Mouse (Mus musculus): ENCODE measurements around the gene Itprip. TPM values are rescaled to one million over a fixed set of nuclear protein-coding genes. Genes with fewer than 3 reads are reported as not detected.
A peak's percentile ranks its signal among the peaks of the same experiment; 100 is the strongest.

The Itprip gene
- total RNA-seq, 2 experiments from 2014 or later: 1.0 to 1.2 TPM

DNA sequence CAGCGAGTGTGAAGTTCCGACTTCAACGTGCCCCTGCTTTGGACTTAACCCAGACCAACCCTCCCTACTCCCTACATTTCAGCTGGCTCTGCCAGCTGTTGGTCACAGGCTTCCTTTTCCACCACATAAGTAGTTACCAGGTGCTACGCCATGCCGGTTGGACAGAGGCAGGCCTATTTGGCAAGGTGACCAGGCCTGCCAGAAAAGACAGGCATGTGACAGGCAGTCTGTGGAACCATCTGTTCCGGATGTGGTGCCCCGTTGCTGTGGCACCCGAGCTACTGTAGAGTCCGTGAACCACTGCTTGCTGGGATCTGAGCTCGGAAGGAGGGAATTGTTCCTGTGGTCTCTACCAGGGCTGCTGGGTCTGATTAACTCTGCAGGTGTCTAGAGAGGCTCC lies 31.7 kb downstream of the Itprip start:
- DNase-seq (ENCODE audit: extremely low spot score in 1 of 2, low spot score in 1 of 2): peak in 1 of 2 experiments; percentile 33

GRCm38 (mm10) chr19:47886617-47887016 lies 32.5 kb downstream of the Itprip start:
- no peak for DNase-seq (ENCODE audit: extremely low spot score in 1 of 2, low spot score in 1 of 2)

- DNase-seq (ENCODE audit: extremely low spot score in 1 of 2, low spot score in 1 of 2): no peak
These were observed 33.2 kb downstream of the Itprip start for GRCm38 (mm10) chr19:47885886-47886285.

GRCm38 (mm10) chr19:47885191-47885743 lies 33.8 kb downstream of the Itprip start:
- no peak for DNase-seq (ENCODE audit: extremely low spot score in 1 of 2, low spot score in 1 of 2)

DNA sequence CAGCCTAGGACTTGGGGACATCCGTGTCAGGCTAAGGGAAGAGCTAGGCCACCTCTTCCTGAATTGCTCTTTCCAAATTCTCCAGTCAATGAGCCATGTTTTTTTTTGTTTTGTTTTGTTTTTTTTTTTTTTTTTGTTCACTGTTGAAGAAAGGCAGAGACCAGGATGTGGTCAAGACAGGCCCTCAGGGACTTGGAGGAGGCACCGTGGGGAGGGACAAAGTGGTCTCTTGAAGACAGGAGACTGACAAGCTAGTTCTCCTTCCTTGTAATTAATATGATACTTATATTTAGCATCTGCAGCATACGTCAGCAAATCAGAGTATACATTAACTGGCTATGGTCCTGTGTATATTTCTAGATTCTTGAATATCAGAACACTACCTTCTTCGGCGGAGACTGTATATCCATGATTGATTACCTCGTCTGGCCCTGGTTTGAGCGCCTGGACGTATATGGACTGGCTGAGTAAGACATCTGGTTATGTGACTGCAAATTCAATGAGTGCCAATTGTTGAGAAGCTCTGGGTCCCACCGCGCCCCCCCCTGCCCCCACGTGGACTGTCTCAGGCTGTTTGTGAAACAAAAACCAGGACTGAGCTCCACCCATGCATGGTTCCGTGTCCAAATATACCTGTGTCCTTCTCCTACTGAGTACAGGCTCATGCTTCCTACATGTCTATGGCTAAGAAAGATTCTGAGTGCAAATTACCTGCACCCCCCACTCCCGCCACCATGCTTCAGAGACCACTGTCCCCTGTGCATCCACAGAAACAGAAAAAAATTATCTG lies 34.6 kb downstream of the Itprip start:
- DNase-seq (ENCODE audit: extremely low spot score in 1 of 2, low spot score in 1 of 2): no peak

DNA sequence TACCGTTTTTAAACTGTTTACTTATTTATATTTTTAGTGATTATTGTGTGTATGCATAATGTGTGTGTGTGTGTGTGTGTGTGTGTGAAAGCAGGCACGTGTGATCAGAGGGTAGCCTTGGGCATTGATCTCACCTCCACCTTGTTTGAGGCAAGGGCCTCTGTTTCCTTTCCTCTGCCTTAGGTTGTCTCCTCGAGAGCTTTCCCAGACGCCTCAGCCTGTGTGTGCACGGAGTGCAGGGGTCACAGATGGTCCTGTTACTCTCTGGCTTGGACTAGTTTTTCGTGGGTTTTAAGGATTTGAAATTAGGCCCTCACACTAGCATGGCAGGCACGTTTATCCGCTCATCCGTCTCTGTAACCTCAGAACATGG lies 36.2 kb downstream of the Itprip start:
- DNase-seq (ENCODE audit: extremely low spot score in 1 of 2, low spot score in 1 of 2): no peak

GRCm38 (mm10) chr19:47882151-47882881 lies 36.8 kb downstream of the Itprip start:
- peak; percentile 77 to 89 for DNase-seq (ENCODE audit: extremely low spot score in 1 of 2, low spot score in 1 of 2)

DNA sequence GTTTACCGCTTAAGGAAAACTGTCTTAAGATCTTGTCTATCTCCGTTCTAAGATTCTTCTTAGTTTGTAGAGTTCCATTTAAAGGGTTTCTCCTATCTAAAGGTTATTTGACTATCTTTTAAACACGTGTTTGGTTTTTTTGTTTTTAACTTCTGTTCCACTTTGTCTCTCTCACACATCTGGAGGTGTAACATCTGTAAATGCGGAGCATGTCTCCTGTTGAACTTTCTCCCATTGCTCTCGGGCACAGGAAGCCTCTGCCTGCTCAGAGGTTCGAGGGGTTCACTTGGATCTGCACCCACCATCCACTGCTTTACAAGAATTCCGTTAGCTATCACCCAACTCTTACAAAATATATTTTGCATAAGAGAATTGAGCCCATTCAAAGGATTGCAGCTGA lies 37.6 kb downstream of the Itprip start:
- DNase-seq (ENCODE audit: extremely low spot score in 1 of 2, low spot score in 1 of 2): no peak

- DNase-seq (ENCODE audit: extremely low spot score in 1 of 2, low spot score in 1 of 2): no peak
These were observed 42.8 kb downstream of the Itprip start for GRCm38 (mm10) chr19:47876252-47876651.

- DNase-seq (ENCODE audit: extremely low spot score in 1 of 2, low spot score in 1 of 2): peak in 1 of 2 experiments; percentile 29
These were observed 47.6 kb downstream of the Itprip start for GRCm38 (mm10) chr19:47871515-47871914.

GRCm38 (mm10) chr19:47870102-47870666 lies 48.9 kb downstream of the Itprip start:
- no peak for DNase-seq (ENCODE audit: extremely low spot score in 1 of 2, low spot score in 1 of 2)

GRCm38 (mm10) chr19:47869516-47869915 lies 49.6 kb downstream of the Itprip start:
- DNase-seq (ENCODE audit: extremely low spot score in 1 of 2, low spot score in 1 of 2): no peak

DNA sequence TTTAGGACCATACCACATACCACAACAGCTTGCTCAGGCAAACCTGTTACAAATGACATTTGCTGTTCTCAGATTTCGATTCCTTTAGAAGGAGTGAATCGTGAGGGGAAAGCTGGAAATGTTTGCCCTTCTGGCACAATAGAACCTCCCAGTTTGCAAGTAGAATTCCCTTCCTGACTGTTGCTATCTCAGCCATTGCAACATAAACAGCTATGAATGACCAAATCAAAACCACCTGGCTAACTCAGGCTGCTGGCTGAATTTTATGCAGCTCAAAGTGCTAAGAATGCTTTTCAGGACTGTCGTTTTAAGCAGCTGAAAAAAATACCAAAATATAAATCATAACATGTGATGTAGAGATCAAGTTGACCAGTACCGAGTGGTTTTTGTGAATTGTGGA lies 50.1 kb downstream of the Itprip start:
- no peak for DNase-seq (ENCODE audit: extremely low spot score in 1 of 2, low spot score in 1 of 2)

DNA sequence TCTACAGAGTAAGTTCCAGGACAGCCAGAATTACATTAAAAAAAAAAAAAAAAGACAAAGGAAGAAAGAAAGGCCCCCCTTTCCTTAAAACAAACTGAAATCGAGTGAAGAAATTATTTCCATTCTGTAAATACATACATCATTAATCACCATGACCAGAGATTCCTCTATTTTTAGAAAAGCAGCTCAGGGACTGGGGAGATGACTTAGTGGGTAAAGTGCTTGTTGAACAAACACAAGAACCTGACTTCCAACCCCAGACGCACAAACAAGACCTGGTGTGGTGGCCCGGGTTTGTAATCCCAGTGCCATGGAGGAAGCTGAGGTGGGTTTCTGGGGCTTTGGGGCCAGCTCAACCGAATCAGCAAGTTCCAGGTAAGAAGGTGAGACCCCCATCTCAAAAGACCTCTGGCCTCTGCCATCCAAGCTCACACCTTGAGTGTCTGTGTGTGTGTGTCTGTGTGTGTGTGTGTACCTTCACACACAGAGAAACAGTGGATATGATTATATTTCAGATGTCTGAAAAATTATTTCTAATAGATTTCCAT lies 51.4 kb downstream of the Itprip start:
- DNase-seq (ENCODE audit: extremely low spot score in 1 of 2, low spot score in 1 of 2): no peak

DNA sequence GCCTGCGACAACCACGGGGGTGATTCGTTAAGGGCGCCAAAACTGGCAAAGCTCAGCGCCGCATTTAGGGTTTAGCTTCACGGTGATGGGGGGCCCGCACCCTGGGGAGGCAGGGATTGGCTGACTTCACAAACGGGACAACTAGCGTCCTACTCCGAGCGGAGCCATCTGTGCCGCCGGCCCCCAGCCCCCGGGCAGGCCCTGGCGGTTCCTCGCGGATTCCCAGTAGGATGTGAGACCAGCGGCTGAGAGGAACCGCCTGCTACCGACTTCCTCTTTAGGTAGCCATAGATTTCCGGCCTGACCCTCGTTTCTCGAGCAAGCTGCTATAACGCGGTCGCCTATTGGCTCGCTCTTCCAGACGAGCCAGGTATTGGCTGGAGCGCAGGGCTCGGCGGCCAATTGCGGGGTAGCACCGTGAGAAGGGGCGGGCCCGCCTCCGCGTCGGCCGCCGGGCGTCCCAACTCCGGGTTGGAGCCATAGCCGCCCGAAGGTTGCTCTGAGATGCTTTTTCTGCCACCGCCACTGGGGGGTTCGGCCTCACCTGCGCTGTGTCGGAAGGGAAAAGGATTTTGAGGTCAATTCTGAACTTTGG lies 53.6 kb downstream of the Itprip start, which contains the start of gene Gsto2:
Gene Gsto2 (plus strand): TSS at position 182 of the 595 bp plus-strand sequence.
- DNase-seq (ENCODE audit: extremely low spot score in 1 of 2, low spot score in 1 of 2): peak; percentile 80 to 84

DNA sequence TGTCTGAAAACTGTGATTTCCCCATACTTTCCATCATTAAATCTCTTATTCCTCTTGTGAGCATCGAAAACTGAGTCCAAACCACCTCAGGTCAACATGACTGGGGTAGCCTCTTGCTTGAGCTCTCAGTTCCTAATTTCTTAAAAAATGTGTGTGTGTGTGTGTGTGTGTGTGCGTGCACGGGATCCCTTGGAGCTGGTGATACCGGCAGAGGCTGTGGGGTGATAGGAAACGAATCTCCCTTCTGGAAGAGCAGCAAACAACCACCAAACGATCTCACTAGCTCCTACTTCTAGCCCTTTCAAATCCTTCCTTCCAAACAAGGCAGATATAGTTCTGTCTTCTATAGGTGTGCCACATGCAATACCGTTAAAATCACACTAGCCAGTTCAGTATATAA lies 54.4 kb downstream of the Itprip start:
- no peak for DNase-seq (ENCODE audit: extremely low spot score in 1 of 2, low spot score in 1 of 2)

GRCm38 (mm10) chr19:47864051-47864450 lies 55.0 kb downstream of the Itprip start:
- DNase-seq (ENCODE audit: extremely low spot score in 1 of 2, low spot score in 1 of 2): no peak

DNA sequence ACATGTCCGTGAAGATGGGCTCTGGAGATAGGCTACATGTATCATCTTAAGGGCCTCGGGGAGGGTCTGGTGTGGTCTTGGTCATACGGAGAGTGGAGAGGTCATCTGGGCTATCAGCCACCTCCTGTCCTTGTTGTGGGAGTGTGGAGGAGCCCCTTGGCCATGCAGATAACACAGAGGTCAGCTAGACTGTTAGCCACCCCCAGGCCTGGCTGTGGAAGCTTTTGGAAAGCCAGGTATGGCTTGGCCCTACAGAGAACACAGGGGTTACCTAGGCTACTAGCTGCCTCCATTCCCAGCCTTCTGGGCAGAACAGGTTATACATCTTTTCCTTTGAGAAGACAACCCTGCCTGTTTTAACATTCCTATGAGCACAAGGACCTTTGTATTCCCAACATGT lies 56.5 kb downstream of the Itprip start:
- no peak for DNase-seq (ENCODE audit: extremely low spot score in 1 of 2, low spot score in 1 of 2)

DNA sequence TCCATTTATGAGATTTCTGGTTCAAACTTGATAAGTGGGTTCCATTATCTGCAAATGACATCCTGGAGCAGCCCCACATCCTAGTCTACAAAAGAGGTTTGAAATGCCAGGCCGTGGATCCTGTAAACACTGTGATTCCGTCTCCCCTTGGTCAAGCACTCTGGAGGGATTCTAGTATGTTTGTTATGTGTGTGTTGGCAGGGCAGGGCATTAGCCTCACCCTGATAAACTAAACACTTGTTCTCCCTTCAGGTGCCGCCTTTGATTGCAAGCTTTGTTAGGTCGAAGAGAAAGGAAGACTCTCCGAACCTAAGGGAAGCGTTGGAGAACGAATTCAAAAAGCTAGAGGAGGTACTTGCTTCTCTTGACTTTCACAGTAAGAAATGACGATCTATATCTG lies 59.9 kb downstream of the Itprip start:
- no peak for DNase-seq (ENCODE audit: extremely low spot score in 1 of 2, low spot score in 1 of 2)
